Mouse (Mus musculus): ENCODE measurements around the gene Pip. TPM values are rescaled to one million over a fixed set of nuclear protein-coding genes. Genes with fewer than 3 reads are reported as not detected.

The Pip gene
- not detected for total RNA-seq (2023)

DNA sequence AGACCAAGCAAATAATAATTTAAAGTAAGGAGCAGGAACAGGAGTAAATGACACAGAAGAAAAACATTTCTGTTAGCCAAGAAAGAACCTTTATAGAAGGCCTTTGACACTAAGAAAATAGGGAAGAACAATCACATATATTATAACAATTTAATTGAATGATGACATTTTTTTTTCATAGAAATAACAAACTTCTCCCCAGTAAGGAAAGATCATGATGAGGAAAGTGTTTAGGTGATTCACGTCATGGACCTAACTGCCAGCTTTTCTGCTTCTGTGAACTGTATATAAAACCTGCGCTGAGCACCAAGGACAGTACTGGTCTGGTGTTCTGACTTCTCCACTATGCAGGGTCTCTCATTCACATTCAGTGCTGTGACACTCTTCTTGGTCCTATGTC, at the start of gene Pip:
Pip (plus strand) TSS at position 301 of the 400 bp plus-strand sequence.

GRCm38 (mm10) chr6:41852689-41853088, 5.4 kb downstream of the Pip start, which contains the start of gene Sval2:
Gene Sval2 (plus strand): TSS chr6:41852989.

Other genes with a start within 250 kb of the Pip start
- gene Ephb6, start 242.1 kb upstream of the Pip start, total RNA-seq (2023): 10 to 100 TPM; 32.2 to 42.9 TPM
- gene Trpv6, start 211.1 kb upstream of the Pip start, total RNA-seq (2023): not detected
- gene Trpv5, start 166.8 kb upstream of the Pip start, total RNA-seq (2023): not detected
- not detected for gene Llcfc1, start 163.1 kb upstream of the Pip start, total RNA-seq (2023)
- 1 to 10 TPM; 3.3 TPM for gene Kel, start 143.2 kb upstream of the Pip start, total RNA-seq (2023)
- not detected for gene Olfr459, start 72.4 kb upstream of the Pip start, total RNA-seq (2023)
- not detected for gene Sval2, start 5.5 kb downstream of the Pip start, total RNA-seq (2023)
- not detected for gene Sval1, start 104.1 kb downstream of the Pip start, total RNA-seq (2023)
- gene Sval3, start 120.6 kb downstream of the Pip start, total RNA-seq (2023): not detected
- gene Sva, start 190.9 kb downstream of the Pip start, total RNA-seq (2023): not detected

All from T-cell, adult 66 days (primary cell).